Mouse (Mus musculus) myocyte (in vitro differentiated cells): ENCODE results near the gene Nfatc2. TPM values are rescaled to one million over a fixed set of nuclear protein-coding genes. Genes with fewer than 3 reads are reported as not detected.

Source experiments
- H3K27me3 ChIP-seq: one replicate; pipeline ENCODE4 v1.6.1; 2011; ENCODE audit not compliant: control insufficient read depth, insufficient read depth, insufficient read length
- H3K36me3 ChIP-seq: one replicate; pipeline ENCODE4 v1.6.1; 2011; ENCODE audit not compliant: control insufficient read depth, insufficient read depth
- H3K4me2 ChIP-seq: one replicate; pipeline ENCODE4 v1.6.1; 2011; ENCODE audit warnings: low read depth, control low read depth
- H3K4me3 ChIP-seq: one replicate; pipeline ENCODE4 v1.5.1; 2011; ENCODE audit warnings: mild to moderate bottlenecking, control low read depth, moderate library complexity
- H3K79me2 ChIP-seq: one replicate; pipeline ENCODE4 v1.6.1; 2011; ENCODE audit not compliant: control insufficient read depth, insufficient read depth
- H3ac ChIP-seq: one replicate; pipeline ENCODE4 v1.6.1; 2011; ENCODE audit not compliant: control insufficient read depth, insufficient read length
- CEBPB ChIP-seq: IDR thresholded peaks from 2 replicates; pipeline ENCODE4 v1.6.1; 2011; ENCODE audit warnings: mild to moderate bottlenecking, moderate library complexity; ENCODE audit not compliant: poor library complexity, insufficient read depth, severe bottlenecking
- E2F4 ChIP-seq: IDR thresholded peaks from one replicate; pipeline ENCODE4 v1.6.1; 2011; ENCODE audit warnings: mild to moderate bottlenecking, control low read depth, moderate library complexity; ENCODE audit not compliant: insufficient read depth
- MAX ChIP-seq: IDR thresholded peaks from one replicate; pipeline ENCODE4 v1.6.1; 2011; ENCODE audit warnings: low read depth, mild to moderate bottlenecking, control low read depth
- MYOD1 ChIP-seq, 3 experiments: IDR thresholded peaks; one replicate each; pipeline ENCODE4 v1.6.1; 2011; ENCODE audit warnings: control low read depth in 2 of 3, low read depth in 2 of 3, mild to moderate bottlenecking in 2 of 3, moderate library complexity in 1 of 3; ENCODE audit not compliant: insufficient read length in 2 of 3, control insufficient read depth in 1 of 3
- MYOG ChIP-seq, 3 experiments: IDR thresholded peaks; one replicate each; pipeline ENCODE4 v1.6.1; 2011; ENCODE audit warnings: control low read depth in 2 of 3, low read depth in 2 of 3, mild to moderate bottlenecking in 2 of 3; ENCODE audit not compliant: insufficient read length in 2 of 3, control insufficient read depth in 1 of 3, insufficient read depth in 1 of 3
- POLR2A ChIP-seq: IDR thresholded peaks from one replicate; pipeline ENCODE4 v1.6.1; 2011; ENCODE audit warnings: low read depth, mild to moderate bottlenecking, control low read depth, moderate library complexity; ENCODE audit not compliant: insufficient read length
- POLR2AphosphoS2 ChIP-seq: IDR thresholded peaks from one replicate; pipeline ENCODE4 v1.6.1; 2011; ENCODE audit warnings: low read depth, control low read depth; ENCODE audit not compliant: insufficient read length
- REST ChIP-seq: IDR thresholded peaks from one replicate; pipeline ENCODE4 v1.6.1; 2011; ENCODE audit warnings: mild to moderate bottlenecking, control low read depth, moderate library complexity; ENCODE audit not compliant: insufficient read depth, insufficient read length
- SRF ChIP-seq: IDR thresholded peaks from one replicate; pipeline ENCODE4 v1.6.1; 2011; ENCODE audit warnings: low read depth; ENCODE audit not compliant: control insufficient read depth, insufficient read length
- TCF12 ChIP-seq: IDR thresholded peaks from one replicate; pipeline ENCODE4 v1.6.1; 2011; ENCODE audit warnings: mild to moderate bottlenecking, control low read depth; ENCODE audit not compliant: poor library complexity, insufficient read depth, severe bottlenecking
- TCF3 ChIP-seq: IDR thresholded peaks from one replicate; pipeline ENCODE4 v1.6.1; 2011; ENCODE audit warnings: low read depth, control low read depth; ENCODE audit not compliant: insufficient read length
- USF1 ChIP-seq: IDR thresholded peaks from one replicate; pipeline ENCODE4 v1.6.1; 2011; ENCODE audit warnings: low read depth, mild to moderate bottlenecking, control low read depth, moderate library complexity
- polyA plus RNA-seq: library from polyadenylated mRNA; unstranded; fragments of >200 nt; fragmentation: generic; extraction: Trizol; gene quantifications from one replicate; pipeline ENCODE4 v1.2.1, GENCODE M21; 2012; ENCODE audit warnings: missing spikeins

Nfatc2 gene
- 0.55 TPM for polyA plus RNA-seq

DNA sequence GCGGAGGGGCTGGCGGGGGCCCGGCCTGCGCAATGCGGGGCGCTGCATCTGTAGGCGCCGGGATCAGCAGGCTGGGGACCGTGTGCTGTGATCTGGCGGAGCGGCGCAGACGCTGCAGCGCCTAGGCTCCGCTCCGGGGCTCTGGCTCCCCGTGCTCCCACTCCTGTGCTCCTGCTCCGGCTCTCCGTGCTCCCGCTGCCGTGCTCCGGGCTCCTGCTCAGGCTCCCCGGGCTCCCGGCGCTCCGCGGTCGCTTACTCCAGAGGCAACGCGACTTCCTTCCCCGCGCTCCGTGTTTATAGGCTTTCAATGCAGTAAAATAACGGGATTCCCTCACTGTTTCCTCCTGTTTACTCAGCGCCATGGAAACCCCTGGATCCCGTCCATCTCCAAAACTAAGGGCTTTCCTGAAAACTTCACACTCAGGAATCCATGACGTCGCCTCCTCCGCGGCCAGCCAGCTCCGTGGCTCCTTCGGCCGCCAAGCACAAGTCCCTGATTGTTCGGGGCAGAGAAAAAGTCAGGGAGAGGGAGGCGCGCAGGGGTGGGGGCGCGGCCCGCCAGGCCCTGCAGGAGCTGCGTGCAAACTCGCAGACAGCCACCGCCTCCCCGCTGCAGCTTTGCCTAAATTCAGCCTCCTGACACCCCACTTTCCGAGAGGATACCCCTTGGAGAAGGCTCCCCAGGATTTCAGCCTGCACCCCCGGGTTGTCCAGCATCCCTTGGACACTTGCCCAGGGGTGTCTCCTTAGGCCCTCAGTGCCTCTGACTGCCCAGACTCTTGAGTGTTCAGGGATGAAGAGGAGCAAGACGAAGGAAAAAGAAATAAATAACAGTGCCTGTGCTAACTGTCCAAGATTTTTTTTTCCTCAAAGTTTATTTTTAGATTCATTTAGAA, at the start of gene Nfatc2:
Gene Nfatc2 (minus strand): TSS at position 167 of the 896 bp plus-strand sequence.
- Histone ChIP-seq H3K4me2 (peak within 1 kb of the TSS; percentile 94), H3K4me3 (peak within 1 kb of the TSS; percentile 20), H3K36me3 (no peaks in the 10 kb centered on the region), H3K79me2 (no peaks in the 10 kb centered on the region), H3ac (peak within 1 kb of the TSS; percentile 16), H3K27me3 (no peaks in the 10 kb centered on the region)
- no peak for TF ChIP-seq CEBPB
- TF ChIP-seq TCF3 = no peak
- no peak for TF ChIP-seq REST
- TF ChIP-seq POLR2A = no peak
- no peak for TF ChIP-seq USF1
- TF ChIP-seq E2F4 = no peak
- TF ChIP-seq MYOD1 (IDR thresholded peaks at IDR 0.05; ENCODE audit: control insufficient read depth in 1 of 3, insufficient read length in 2 of 3, low read depth in 2 of 3) = no peak
- no peak for TF ChIP-seq MYOG (IDR thresholded peaks at IDR 0.05; ENCODE audit: control insufficient read depth in 1 of 3, insufficient read depth in 1 of 3, insufficient read length in 2 of 3, low read depth in 2 of 3)
- no peak for TF ChIP-seq SRF
- TF ChIP-seq POLR2AphosphoS2 = no peak
- no peak for TF ChIP-seq TCF12

DNA sequence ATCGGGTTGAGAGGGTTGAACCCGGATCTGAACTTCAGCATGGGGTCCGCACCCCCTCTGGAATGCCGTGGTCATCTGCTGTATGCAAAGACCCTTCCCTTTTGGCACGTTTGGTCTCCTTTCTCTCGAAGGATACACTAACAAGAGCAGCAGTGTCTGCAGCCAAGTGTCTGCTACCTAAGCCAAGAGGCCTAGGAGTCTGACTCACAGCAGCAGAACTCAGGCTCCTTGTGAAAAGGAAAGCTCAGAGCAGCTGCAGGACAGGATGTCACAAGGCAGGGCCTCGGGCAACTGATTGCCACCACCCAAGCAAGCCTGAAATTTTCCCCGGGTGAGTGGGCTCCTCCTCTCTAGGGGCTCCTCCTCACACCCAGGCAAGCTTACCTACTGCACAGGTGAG, 46.7 kb upstream of the Nfatc2 start:
- H3K4me3 ChIP-seq = no peak overlapping the region
- H3ac ChIP-seq = no peak overlapping the region
- no peak for TF ChIP-seq MYOD1 (IDR thresholded peaks at IDR 0.05; ENCODE audit: control insufficient read depth in 1 of 3, insufficient read length in 2 of 3, low read depth in 2 of 3)
- no peak for TF ChIP-seq USF1
- TF ChIP-seq REST = no peak
- no peak for TF ChIP-seq TCF3
- TF ChIP-seq POLR2AphosphoS2 = no peak
- TF ChIP-seq CEBPB = no peak
- TF ChIP-seq SRF = no peak
- TF ChIP-seq E2F4 = no peak
- TF ChIP-seq MAX = no peak
- TF ChIP-seq TCF12 = no peak
- TF ChIP-seq MYOG (IDR thresholded peaks at IDR 0.05; ENCODE audit: control insufficient read depth in 1 of 3, insufficient read depth in 1 of 3, insufficient read length in 2 of 3, low read depth in 2 of 3) = no peak
- peaks cover 14% of the 10 kb centered on the region for H3K27me3 ChIP-seq
- H3K4me2 ChIP-seq = no peak overlapping the region
- no peaks in the 10 kb centered on the region for H3K79me2 ChIP-seq
- no peaks in the 10 kb centered on the region for H3K36me3 ChIP-seq

DNA sequence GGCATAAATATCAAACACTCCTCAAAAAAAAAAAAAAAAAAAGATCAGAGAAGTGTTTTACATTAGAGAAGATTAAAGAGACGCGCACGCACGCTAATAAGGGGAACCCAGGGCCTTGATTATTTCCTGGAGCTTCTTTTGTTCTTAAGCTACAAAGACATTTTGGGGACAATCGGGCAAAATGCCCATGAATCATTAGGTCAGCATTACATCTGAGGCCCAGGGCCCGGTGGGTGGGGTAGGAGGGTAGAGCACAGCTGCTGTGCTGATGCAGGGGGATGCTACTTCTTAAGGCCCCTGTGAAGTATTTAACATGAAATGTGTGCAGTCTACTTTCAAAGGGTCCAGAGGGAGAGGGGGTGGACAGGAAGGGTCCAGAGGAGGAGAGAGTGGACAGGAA, 43.4 kb upstream of the Nfatc2 start:
- no peak overlapping the region for H3K4me2 ChIP-seq
- TF ChIP-seq TCF3 = no peak
- no peak for TF ChIP-seq REST
- no peak for TF ChIP-seq POLR2A
- TF ChIP-seq E2F4 = no peak
- TF ChIP-seq MYOD1 (IDR thresholded peaks at IDR 0.05; ENCODE audit: control insufficient read depth in 1 of 3, insufficient read length in 2 of 3, low read depth in 2 of 3) = no peak
- no peak for TF ChIP-seq MAX
- TF ChIP-seq POLR2AphosphoS2 = no peak
- no peak for TF ChIP-seq TCF12
- no peak for TF ChIP-seq SRF
- TF ChIP-seq USF1 = no peak
- TF ChIP-seq CEBPB = no peak
- no peak for TF ChIP-seq MYOG (IDR thresholded peaks at IDR 0.05; ENCODE audit: control insufficient read depth in 1 of 3, insufficient read depth in 1 of 3, insufficient read length in 2 of 3, low read depth in 2 of 3)
- H3K27me3 ChIP-seq = peaks cover 17% of the 10 kb centered on the region
- H3K36me3 ChIP-seq = no peaks in the 10 kb centered on the region
- no peaks in the 10 kb centered on the region for H3K79me2 ChIP-seq
- H3K4me3 ChIP-seq = no peak overlapping the region
- no peak overlapping the region for H3ac ChIP-seq

DNA sequence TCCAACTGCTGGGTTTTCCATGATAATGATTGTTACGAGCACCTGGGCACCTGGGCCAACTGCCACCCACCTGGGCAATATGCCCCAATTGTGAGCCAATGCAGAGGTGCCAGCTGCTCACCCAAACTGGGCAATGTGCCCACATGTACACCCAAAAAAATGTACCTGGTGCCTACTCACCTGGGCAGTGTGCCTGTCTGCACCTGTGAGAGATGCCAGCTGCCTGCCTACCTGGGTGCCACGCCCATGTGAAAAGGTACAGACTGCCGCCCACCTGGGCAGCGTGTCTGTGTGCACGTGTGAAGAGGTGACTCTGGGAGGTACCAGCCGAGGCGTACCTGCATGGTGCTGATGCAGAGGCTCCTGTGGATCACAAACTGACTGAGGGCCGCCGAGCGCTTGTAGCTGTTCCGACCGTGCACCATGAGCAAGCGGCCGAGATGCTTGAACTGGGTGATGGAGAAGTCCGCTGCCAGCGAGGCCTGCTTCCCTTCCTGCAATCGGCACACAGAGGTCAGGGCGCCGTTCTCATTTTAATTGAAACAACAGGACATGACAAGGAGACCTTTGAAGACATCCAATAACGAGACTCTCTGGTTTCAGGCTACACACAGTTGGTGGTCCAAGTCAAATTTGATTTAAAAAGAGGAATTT, 42.2 kb upstream of the Nfatc2 start:
- Histone ChIP-seq H3K36me3 (no peaks in the 10 kb centered on the region), H3ac (no peak overlapping the region), H3K4me2 (no peak overlapping the region), H3K27me3 (peaks cover 15% of the 10 kb centered on the region), H3K4me3 (no peak overlapping the region), H3K79me2 (no peaks in the 10 kb centered on the region)
- no peak for TF ChIP-seq SRF
- no peak for TF ChIP-seq USF1

DNA sequence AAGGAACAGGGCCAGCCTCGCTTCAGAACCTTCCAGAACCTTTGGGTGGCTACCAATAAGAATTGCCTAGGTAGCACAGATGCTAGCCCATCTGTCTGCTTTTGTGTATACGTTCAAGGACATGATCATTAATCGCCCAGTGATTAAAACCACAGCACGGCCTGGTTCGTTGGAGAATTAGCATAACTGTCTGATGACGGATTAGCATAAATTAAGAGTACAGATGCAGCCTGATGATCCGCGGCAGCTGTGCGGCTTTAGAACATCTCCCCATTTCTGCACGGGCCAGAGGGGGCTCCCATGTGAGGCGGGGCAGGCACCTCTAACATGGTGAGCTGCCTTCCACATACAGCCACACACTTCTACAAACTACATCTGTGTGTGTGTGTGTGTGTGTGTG, 40.7 kb upstream of the Nfatc2 start:
- H3K4me2 ChIP-seq = no peak overlapping the region
- H3K79me2 ChIP-seq = no peaks in the 10 kb centered on the region
- H3K27me3 ChIP-seq = peaks cover 15% of the 10 kb centered on the region
- H3K4me3 ChIP-seq = no peak overlapping the region
- TF ChIP-seq POLR2AphosphoS2 (no peak), E2F4 (no peak), SRF (no peak), POLR2A (no peak), REST (no peak), TCF12 (no peak), TCF3 (no peak), USF1 (no peak), MAX (no peak), MYOD1 (IDR thresholded peaks at IDR 0.05; ENCODE audit: control insufficient read depth in 1 of 3, insufficient read length in 2 of 3, low read depth in 2 of 3) (no peak), CEBPB (no peak), MYOG (IDR thresholded peaks at IDR 0.05; ENCODE audit: control insufficient read depth in 1 of 3, insufficient read depth in 1 of 3, insufficient read length in 2 of 3, low read depth in 2 of 3) (no peak)
- H3ac ChIP-seq = no peak overlapping the region
- H3K36me3 ChIP-seq = no peaks in the 10 kb centered on the region
